Mouse (Mus musculus) liver, embryonic 12.5 days (tissue): ENCODE data around the gene Xxylt1. TPM values are rescaled to one million over a fixed set of nuclear protein-coding genes. Genes with fewer than 3 reads are reported as not detected.
A peak's percentile ranks its signal among the peaks of the same experiment; 100 is the strongest.

Experiments
- ATAC-seq: fragments of 200-750 bp; cut with Nextera tagmentation; 2 replicates; pipeline ENCODE4 v1.8.0; 2017; ENCODE audit warnings: moderate number of reproducible peaks, mild to moderate bottlenecking, moderate library complexity
- H3K27ac ChIP-seq: fragments of 300-500 bp; sonication (generic); 2 replicates; pipeline ENCODE4 v1.5.1; 2016; ENCODE audit warnings: mild to moderate bottlenecking
- H3K27me3 ChIP-seq: fragments of 300-500 bp; sonication (generic); replicated peaks from 2 replicates; pipeline ENCODE4 v1.6.1; 2016; ENCODE audit warnings: mild to moderate bottlenecking, moderate library complexity
- H3K36me3 ChIP-seq: fragments of 300-500 bp; sonication (generic); 2 replicates; pipeline ENCODE4 v1.6.1; 2016; ENCODE audit warnings: mild to moderate bottlenecking, moderate library complexity
- H3K4me1 ChIP-seq: fragments of 300-500 bp; sonication (generic); 2 replicates; pipeline ENCODE4 v1.6.1; 2016
- H3K4me2 ChIP-seq: fragments of 300-500 bp; sonication (generic); 2 replicates; pipeline ENCODE4 v1.6.1; 2016; ENCODE audit warnings: mild to moderate bottlenecking, moderate library complexity
- H3K4me3 ChIP-seq: fragments of 300-500 bp; sonication (generic); 2 replicates; pipeline ENCODE4 v1.5.1; 2016; ENCODE audit warnings: mild to moderate bottlenecking, moderate library complexity
- H3K9ac ChIP-seq: fragments of 300-500 bp; sonication (generic); 2 replicates; pipeline ENCODE4 v1.6.1; 2016; ENCODE audit warnings: mild to moderate bottlenecking, moderate library complexity
- H3K9me3 ChIP-seq: fragments of 300-500 bp; sonication (generic); replicated peaks from 2 replicates; pipeline ENCODE4 v1.6.1; 2016; ENCODE audit warnings: mild to moderate bottlenecking, moderate library complexity
- WGBS: fragments of 180-500 bp; shearing (Covaris S2); methylation state at CpG from one replicate; pipeline ENCODE4 v1.1.7; 2016; ENCODE audit not compliant: insufficient replicate concordance; 5-methylcytosine and 5-hydroxymethylcytosine counted together
- polyA plus RNA-seq: library from polyadenylated mRNA; unstranded; fragments of >200 nt; fragmentation: Nextera tagmentation; extraction: Ambion mirVana; gene quantifications from 2 replicates; pipeline ENCODE4 v1.2.1, GENCODE M21; 2016

Xxylt1 gene
- polyA plus RNA-seq, 1 experiment from 2014 or later: 7.5 TPM

GRCm38 (mm10) chr16:31059730-31060129 lies 21.5 kb downstream of the Xxylt1 start:
- H3K9ac ChIP-seq: no peak overlapping the region
- no peaks in the 10 kb centered on the region for H3K36me3 ChIP-seq
- no peak overlapping the region for H3K27ac ChIP-seq
- ATAC-seq: no peak
- peaks cover 9% of the 10 kb centered on the region; the same call in 1 of the 2 replicates for H3K4me1 ChIP-seq
- H3K9me3 ChIP-seq: no peaks in the 10 kb centered on the region
- no peaks in the 10 kb centered on the region for H3K27me3 ChIP-seq
- no peak overlapping the region for H3K4me2 ChIP-seq
- 69% methylated on average over 4 of the region's 4 CpGs for WGBS
- H3K4me3 ChIP-seq: no peak overlapping the region

GRCm38 (mm10) chr16:31052812-31053211 lies 28.4 kb downstream of the Xxylt1 start:
- ATAC-seq: no peak
- Histone ChIP-seq H3K36me3 (no peaks in the 10 kb centered on the region; the same call in 1 of the 2 replicates), H3K27ac (no peak overlapping the region), H3K9me3 (no peaks in the 10 kb centered on the region), H3K9ac (no peak overlapping the region), H3K27me3 (no peaks in the 10 kb centered on the region), H3K4me1 (peaks cover 10% of the 10 kb centered on the region; the same call in 1 of the 2 replicates), H3K4me3 (no peak overlapping the region), H3K4me2 (no peak overlapping the region)
- WGBS: 59% methylated on average over 6 of the region's 6 CpGs

- Histone ChIP-seq H3K9ac (no peak overlapping the region), H3K4me1 (peaks cover 10% of the 10 kb centered on the region; the same call in 1 of the 2 replicates), H3K9me3 (no peaks in the 10 kb centered on the region), H3K36me3 (no peaks in the 10 kb centered on the region; the same call in 1 of the 2 replicates), H3K27me3 (no peaks in the 10 kb centered on the region), H3K4me2 (no peak overlapping the region), H3K4me3 (no peak overlapping the region), H3K27ac (no peak overlapping the region)
- ATAC-seq: no peak
- WGBS: 65% methylated on average over 7 of the region's 7 CpGs
Measured at GRCm38 (mm10) chr16:31052177-31052726, 29.0 kb downstream of the Xxylt1 start.

GRCm38 (mm10) chr16:31050701-31051100 lies 30.5 kb downstream of the Xxylt1 start:
- H3K4me1 ChIP-seq: peaks cover 23% of the 10 kb centered on the region

GRCm38 (mm10) chr16:31048194-31048593 lies 33.0 kb downstream of the Xxylt1 start:
- WGBS: 76% methylated on average over 6 of the region's 6 CpGs
- peaks cover 25% of the 10 kb centered on the region for H3K4me1 ChIP-seq
- no peaks in the 10 kb centered on the region for H3K27me3 ChIP-seq
- no peak overlapping the region for H3K9ac ChIP-seq
- H3K36me3 ChIP-seq: no peaks in the 10 kb centered on the region; the same call in 1 of the 2 replicates
- no peak overlapping the region for H3K4me2 ChIP-seq
- H3K4me3 ChIP-seq: no peak overlapping the region
- H3K27ac ChIP-seq: no peak overlapping the region
- H3K9me3 ChIP-seq: no peaks in the 10 kb centered on the region
- no peak for ATAC-seq

More at GRCm38 (mm10) chr16:31050701-31051100, 30.5 kb downstream of the Xxylt1 start:
- H3K9me3 ChIP-seq: no peaks in the 10 kb centered on the region
- no peak overlapping the region for H3K4me2 ChIP-seq
- no peak overlapping the region for H3K27ac ChIP-seq
- no peak for ATAC-seq
- no peaks in the 10 kb centered on the region; the same call in 1 of the 2 replicates for H3K36me3 ChIP-seq
- no peak overlapping the region for H3K4me3 ChIP-seq
- no peaks in the 10 kb centered on the region for H3K27me3 ChIP-seq
- no peak overlapping the region for H3K9ac ChIP-seq
- 58% methylated on average over 7 of the region's 7 CpGs for WGBS

- Histone ChIP-seq H3K9me3 (no peaks in the 10 kb centered on the region), H3K4me2 (no peak overlapping the region), H3K27me3 (no peaks in the 10 kb centered on the region), H3K36me3 (no peaks in the 10 kb centered on the region; the same call in 1 of the 2 replicates), H3K9ac (no peak overlapping the region), H3K27ac (no peak overlapping the region), H3K4me1 (peaks cover 17% of the 10 kb centered on the region), H3K4me3 (no peak overlapping the region)
- no peak for ATAC-seq
- WGBS: 74% methylated on average over 10 of the region's 10 CpGs
Measured at GRCm38 (mm10) chr16:31047186-31047898, 33.9 kb downstream of the Xxylt1 start.

- H3K4me2 ChIP-seq: no peak overlapping the region
- ATAC-seq: peak; percentile 24; the same call in 1 of the 2 replicates
- H3K9ac ChIP-seq: no peak overlapping the region
- H3K9me3 ChIP-seq: no peaks in the 10 kb centered on the region
- no peak overlapping the region for H3K27ac ChIP-seq
- H3K36me3 ChIP-seq: no peaks in the 10 kb centered on the region; the same call in 1 of the 2 replicates
- H3K27me3 ChIP-seq: no peaks in the 10 kb centered on the region
- 44% methylated on average over 14 of the region's 14 CpGs for WGBS
- H3K4me3 ChIP-seq: no peak overlapping the region
- peaks cover 15% of the 10 kb centered on the region for H3K4me1 ChIP-seq
Measured at GRCm38 (mm10) chr16:31046217-31046659, 35.0 kb downstream of the Xxylt1 start.

- Histone ChIP-seq H3K36me3 (no peaks in the 10 kb centered on the region), H3K4me3 (no peak overlapping the region), H3K9ac (no peak overlapping the region), H3K4me2 (no peak overlapping the region), H3K4me1 (peaks cover 22% of the 10 kb centered on the region), H3K27ac (no peak overlapping the region), H3K9me3 (no peaks in the 10 kb centered on the region), H3K27me3 (no peaks in the 10 kb centered on the region)
- ATAC-seq: no peak
- WGBS: 58% methylated on average over 5 of the region's 5 CpGs
Measured at GRCm38 (mm10) chr16:31045211-31045610, 36.0 kb downstream of the Xxylt1 start.

- Histone ChIP-seq H3K9me3 (no peaks in the 10 kb centered on the region), H3K4me1 (peaks cover 26% of the 10 kb centered on the region), H3K36me3 (no peaks in the 10 kb centered on the region), H3K4me2 (no peak overlapping the region), H3K9ac (no peak overlapping the region), H3K27ac (no peak overlapping the region), H3K4me3 (no peak overlapping the region), H3K27me3 (no peaks in the 10 kb centered on the region)
- no peak for ATAC-seq
- 70% methylated on average over 5 of the region's 5 CpGs for WGBS
Measured at GRCm38 (mm10) chr16:31043136-31043535, 38.1 kb downstream of the Xxylt1 start.

GRCm38 (mm10) chr16:31041566-31041965 lies 39.7 kb downstream of the Xxylt1 start:
- Histone ChIP-seq H3K9ac (no peak overlapping the region), H3K4me3 (no peak overlapping the region), H3K4me2 (no peak overlapping the region), H3K36me3 (no peaks in the 10 kb centered on the region), H3K4me1 (peaks cover 22% of the 10 kb centered on the region), H3K9me3 (no peaks in the 10 kb centered on the region), H3K27me3 (no peaks in the 10 kb centered on the region), H3K27ac (no peak overlapping the region)
- 73% methylated on average over 2 of the region's 2 CpGs for WGBS
- no peak for ATAC-seq

- H3K4me2 ChIP-seq: no peak overlapping the region
- H3K27ac ChIP-seq: no peak overlapping the region
Measured at GRCm38 (mm10) chr16:31039803-31040459, 41.3 kb downstream of the Xxylt1 start.

GRCm38 (mm10) chr16:31037431-31037830 lies 43.8 kb downstream of the Xxylt1 start:
- ATAC-seq: no peak
- Histone ChIP-seq H3K27me3 (no peaks in the 10 kb centered on the region), H3K27ac (no peak overlapping the region), H3K9me3 (no peaks in the 10 kb centered on the region), H3K4me2 (no peak overlapping the region), H3K4me1 (peaks cover 30% of the 10 kb centered on the region), H3K36me3 (no peaks in the 10 kb centered on the region), H3K9ac (no peak overlapping the region), H3K4me3 (no peak overlapping the region)
- 72% methylated on average over 1 of the region's 1 CpGs for WGBS

More at GRCm38 (mm10) chr16:31039803-31040459, 41.3 kb downstream of the Xxylt1 start:
- H3K27me3 ChIP-seq: no peaks in the 10 kb centered on the region
- H3K9ac ChIP-seq: no peak overlapping the region
- H3K4me1 ChIP-seq: peaks cover 26% of the 10 kb centered on the region
- H3K4me3 ChIP-seq: no peak overlapping the region
- no peaks in the 10 kb centered on the region for H3K9me3 ChIP-seq
- ATAC-seq: no peak
- no peaks in the 10 kb centered on the region for H3K36me3 ChIP-seq
- WGBS: 67% methylated on average over 9 of the region's 9 CpGs
